Mouse (Mus musculus) lung, postnatal 0 days (tissue): ENCODE data around the gene Taf12.

Experiments used
- CTCF ChIP-seq: IDR thresholded peaks from 2 replicates; pipeline ENCODE4 v1.5.1; 2016; ENCODE audit warnings: antibody characterized with exemption, mild to moderate bottlenecking
- EP300 ChIP-seq: IDR thresholded peaks from 2 replicates; pipeline ENCODE4 v1.6.1; 2016; ENCODE audit warnings: antibody characterized with exemption, mild to moderate bottlenecking, control low read depth

DNA sequence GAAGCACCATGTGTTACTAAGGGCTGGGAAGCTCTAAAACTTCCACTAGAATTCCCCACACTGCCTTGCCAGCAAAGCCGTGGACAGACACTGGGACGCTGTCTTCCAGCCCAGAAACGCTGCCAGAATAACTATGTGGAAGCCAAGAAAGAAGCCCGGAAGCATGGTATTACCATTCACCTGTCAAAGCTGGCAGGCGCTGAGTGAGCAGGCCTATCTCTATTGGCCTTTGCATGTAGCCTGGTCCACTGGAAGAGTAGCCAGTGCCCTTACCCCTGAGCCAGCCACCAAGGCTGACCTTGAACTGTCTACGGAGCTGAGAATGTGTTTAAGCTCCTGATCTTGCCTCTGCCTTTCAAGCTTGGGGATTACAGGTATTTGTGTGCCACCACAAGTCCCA, 27.3 kb downstream of the Taf12 start:
- TF ChIP-seq CTCF, result no peak
- no peak for TF ChIP-seq EP300
